Mouse (Mus musculus) heart, adult 2 months (tissue): ENCODE measurements around the gene Pgap3. TPM values are rescaled to one million over a fixed set of nuclear protein-coding genes. Genes with fewer than 3 reads are reported as not detected.
"Not testable (repeated sequence)": the region's sequence is repeated elsewhere in the genome, so short reads cannot be mapped to it uniquely, and the experiment has no call there.

Experiments used
- DNase-seq, 2 experiments: peaks; one replicate each; pipeline ENCODE4 v3.0.0; 2021
- H3K27ac ChIP-seq: fragments of 200-600 bp; 2 replicates; pipeline ENCODE4 v1.8.1; 2022
- H3K27me3 ChIP-seq: fragments of 200-500 bp; 2 replicates; pipeline ENCODE4 v1.6.1; 2012; ENCODE audit warnings: mild to moderate bottlenecking, low read length, inconsistent platforms, mixed read lengths; ENCODE audit not compliant: control insufficient read depth, insufficient read depth
- H3K36me3 ChIP-seq: fragments of 200-500 bp; 2 replicates; pipeline ENCODE4 v1.6.1; 2012; ENCODE audit warnings: low read length, inconsistent platforms; ENCODE audit not compliant: control insufficient read depth, insufficient read depth
- H3K4me1 ChIP-seq: fragments of 200-500 bp; 2 replicates; pipeline ENCODE4 v1.6.1; 2011; ENCODE audit warnings: low read length; ENCODE audit not compliant: control insufficient read depth, insufficient read depth
- H3K4me3 ChIP-seq: fragments of 200-600 bp; 2 replicates; pipeline ENCODE4 v1.8.1; 2022
- H3K79me2 ChIP-seq: fragments of 200-500 bp; replicated peaks from 2 replicates; pipeline ENCODE4 v1.6.1; 2012; ENCODE audit warnings: mild to moderate bottlenecking, inconsistent platforms, low read length, moderate library complexity, mixed read lengths; ENCODE audit not compliant: control insufficient read depth, insufficient read depth
- H3K9ac ChIP-seq: fragments of 200-500 bp; 2 replicates; pipeline ENCODE4 v1.6.1; 2012; ENCODE audit warnings: low read depth, mild to moderate bottlenecking, control low read depth, inconsistent platforms, low read length, mixed read lengths
- CTCF ChIP-seq: fragments of 200-600 bp; IDR thresholded peaks from 2 replicates; pipeline ENCODE4 v1.8.1; 2022; ENCODE audit warnings: antibody characterized with exemption, mild to moderate bottlenecking, moderate library complexity
- EP300 ChIP-seq: fragments of 200-500 bp; IDR thresholded peaks from 2 replicates; pipeline ENCODE4 v1.6.1; 2011; ENCODE audit warnings: low read depth, low read length, control low read depth; ENCODE audit not compliant: insufficient read depth
- POLR2A ChIP-seq: fragments of 200-500 bp; IDR thresholded peaks from 2 replicates; pipeline ENCODE4 v1.6.1; 2011; ENCODE audit warnings: mild to moderate bottlenecking, low read depth, low read length, control low read depth; ENCODE audit not compliant: insufficient read depth
- WGBS: fragments of 180-500 bp; shearing (Covaris S2); methylation state at CpG from one replicate; pipeline ENCODE4 v1.1.7; 2018; 5-methylcytosine and 5-hydroxymethylcytosine counted together
- intact Hi-C: fragments of 180-260 bp; cut with DNase I; formaldehyde crosslinking; loops from one replicate; pipeline ENCODE4 v1.15.1; 2025
- polyA plus RNA-seq: library from polyadenylated mRNA; depleted of rRNA; stranded (reverse); fragments of >200 nt; gene quantifications from 2 replicates; pipeline ENCODE4 v1.2.3, GENCODE M21; 2012
- total RNA-seq, 2 experiments: library from RNA; stranded (reverse); gene quantifications; 2 replicates each; pipeline ENCODE4 v1.2.3; 2021

Gene Pgap3
- total and polyA plus RNA-seq, 3 experiments, result 7.7 to 18.8 (median 8.5) TPM

DNA sequence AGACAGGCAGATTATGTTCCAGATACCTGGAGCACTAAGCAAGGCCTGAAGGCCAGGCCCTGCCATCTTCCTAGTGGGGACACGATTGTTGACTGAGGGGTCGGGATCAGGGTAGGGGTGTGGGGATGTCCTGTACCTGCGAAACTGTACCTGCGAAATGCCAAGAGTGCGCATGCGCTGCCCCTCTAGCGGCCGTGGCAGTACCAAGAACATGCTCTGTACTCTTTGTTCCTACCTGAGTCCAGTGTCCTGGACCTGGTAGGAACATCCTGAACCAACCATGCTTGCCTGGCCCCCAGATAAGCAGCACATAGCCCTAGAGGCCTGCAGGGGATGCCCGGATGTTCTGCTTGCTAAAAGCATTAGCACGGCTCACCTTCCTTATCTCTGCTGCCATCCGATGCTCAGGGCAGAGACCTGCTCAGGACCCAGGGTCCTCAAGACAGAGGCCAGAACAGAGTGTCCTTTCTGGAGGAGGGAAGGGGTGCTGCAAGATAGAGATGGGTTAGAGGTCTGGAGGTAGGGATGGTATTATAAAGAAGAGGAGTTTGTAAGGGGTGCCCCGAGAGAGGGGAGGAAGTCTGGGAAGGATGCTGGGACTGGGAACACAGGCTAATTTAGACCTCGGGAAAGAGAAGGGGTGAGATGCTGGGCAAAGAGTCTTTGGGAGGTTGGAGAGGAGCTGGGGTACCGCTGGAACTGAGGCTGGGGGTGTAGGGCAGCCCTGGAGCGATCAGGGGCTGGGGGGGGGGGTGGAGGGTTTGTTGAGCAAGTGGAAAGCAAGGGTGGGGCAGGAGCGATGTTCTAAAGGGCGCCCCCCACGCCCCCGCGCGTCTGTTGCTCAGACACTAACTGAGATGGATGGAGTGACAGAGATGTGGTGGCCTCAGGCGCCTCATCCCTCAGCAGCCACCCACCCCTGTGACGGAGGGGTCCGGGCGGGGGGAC, 14.4 kb downstream of the Pgap3 start, which contains the start of gene Pnmt:
Gene Pnmt, plus strand, starts transcription at position 813 of the 948 bp plus-strand sequence.
- WGBS, result 42% methylated on average over 25 of the region's 25 CpGs
- peak; percentile 49 to 56 for DNase-seq
- Histone ChIP-seq H3K4me3 (no peak within 1 kb of the TSS), H3K27me3 (no peaks in the 10 kb centered on the region; the same call in 1 of the 2 replicates), H3K36me3 (no peaks in the 10 kb centered on the region), H3K27ac (peak within 1 kb of the TSS; percentile 95), H3K79me2 (no peaks in the 10 kb centered on the region), H3K9ac (peak within 1 kb of the TSS; percentile 93), H3K4me1 (no peaks in the 10 kb centered on the region)
- intact Hi-C loops, result no loop called here
- TF ChIP-seq POLR2A, result peak; percentile 71
- TF ChIP-seq EP300, result peak; percentile 95
- peak; percentile 15; the same call in 1 of the 2 replicates for TF ChIP-seq CTCF

DNA sequence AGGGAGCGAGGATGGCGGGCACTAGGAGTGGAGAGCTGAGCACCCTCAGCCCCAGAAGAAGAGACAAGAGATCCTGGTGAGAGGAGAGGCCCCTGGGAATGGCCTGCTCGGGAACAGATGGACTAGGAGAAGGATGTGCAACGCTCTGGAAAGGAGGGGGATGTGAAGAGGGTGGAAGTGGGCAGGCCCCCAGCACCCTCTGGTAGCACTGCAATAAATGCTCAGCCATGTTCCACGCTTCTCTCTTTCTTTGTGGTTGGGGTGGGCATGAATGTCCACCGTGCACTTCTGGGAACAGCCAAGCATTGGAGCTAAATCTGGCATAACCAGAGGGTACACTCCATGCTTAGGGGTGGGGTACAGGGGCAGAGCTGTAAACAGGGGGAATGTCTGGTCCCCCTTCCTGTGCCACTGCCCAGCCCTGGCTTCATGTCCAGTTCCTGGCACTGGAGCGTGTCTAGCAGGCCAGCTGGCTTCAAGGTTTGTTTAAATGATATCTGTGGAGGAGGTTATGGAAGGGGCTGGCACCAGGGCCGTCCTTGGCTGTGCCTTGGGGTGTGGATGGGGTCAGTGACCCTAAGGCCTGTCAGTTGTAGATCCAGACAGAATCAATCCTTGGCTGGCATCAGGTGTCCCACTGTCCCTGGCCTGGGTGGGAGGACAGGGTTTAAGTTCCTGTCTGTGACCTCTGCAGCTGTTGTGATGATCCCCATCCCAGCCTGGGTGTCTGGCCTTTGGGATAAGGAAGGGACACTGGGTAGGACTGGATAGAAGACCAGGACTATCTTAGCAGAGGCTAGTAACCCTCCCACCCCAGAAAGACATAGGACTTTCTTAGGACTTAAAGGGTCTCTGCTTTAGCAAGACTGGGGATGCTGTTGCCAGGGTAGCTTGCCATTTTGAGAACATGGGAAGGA, 15.3 kb downstream of the Pgap3 start:
- no peaks in the 10 kb centered on the region for H3K4me1 ChIP-seq
- peak overlapping the region; percentile 95 for H3K27ac ChIP-seq
- no peaks in the 10 kb centered on the region; the same call in 1 of the 2 replicates for H3K27me3 ChIP-seq
- no peaks in the 10 kb centered on the region for H3K79me2 ChIP-seq
- TF ChIP-seq POLR2A, result peak; percentile 67
- TF ChIP-seq EP300, result peak; percentile 2
- no peak for TF ChIP-seq CTCF
- peak; percentile 62 to 66 for DNase-seq
- H3K4me3 ChIP-seq, result peak overlapping the region; percentile 55
- H3K36me3 ChIP-seq, result no peaks in the 10 kb centered on the region
- 45% methylated on average over 8 of the region's 8 CpGs for WGBS
- intact Hi-C loops, result no loop called here
- peak overlapping the region; percentile 93 for H3K9ac ChIP-seq

DNA sequence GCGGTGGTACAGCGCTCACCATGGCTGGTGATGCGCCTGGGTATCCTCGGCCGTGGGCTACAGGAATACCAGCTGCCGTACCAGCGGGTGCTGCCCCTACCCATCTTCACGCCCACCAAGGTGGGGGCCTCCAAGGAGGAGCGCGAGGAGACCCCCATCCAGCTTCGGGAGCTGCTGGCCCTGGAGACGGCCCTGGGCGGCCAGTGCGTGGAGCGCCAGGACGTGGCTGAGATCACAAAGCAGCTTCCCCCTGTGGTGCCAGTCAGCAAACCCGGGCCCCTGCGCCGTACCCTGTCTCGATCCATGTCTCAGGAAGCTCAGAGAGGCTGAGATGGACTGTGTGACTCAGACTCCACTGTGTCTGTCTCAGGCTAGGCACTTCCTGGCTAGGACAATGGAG, 16.1 kb downstream of the Pgap3 start:
- peak overlapping the region; percentile 93 for H3K9ac ChIP-seq
- no peaks in the 10 kb centered on the region for H3K79me2 ChIP-seq
- H3K4me1 ChIP-seq, result peaks cover under 1% of the 10 kb centered on the region; the same call in 1 of the 2 replicates
- H3K36me3 ChIP-seq, result no peaks in the 10 kb centered on the region
- 61% methylated on average over 20 of the region's 20 CpGs for WGBS
- intact Hi-C loops, result no loop called here
- peak overlapping the region; percentile 95 for H3K27ac ChIP-seq
- no peak for TF ChIP-seq CTCF
- no peak; the same call in 1 of the 2 replicates for TF ChIP-seq EP300
- no peak; the same call in 1 of the 2 replicates for TF ChIP-seq POLR2A
- H3K27me3 ChIP-seq, result no peaks in the 10 kb centered on the region; the same call in 1 of the 2 replicates
- H3K4me3 ChIP-seq, result peak overlapping the region; percentile 55
- DNase-seq, result no peak

DNA sequence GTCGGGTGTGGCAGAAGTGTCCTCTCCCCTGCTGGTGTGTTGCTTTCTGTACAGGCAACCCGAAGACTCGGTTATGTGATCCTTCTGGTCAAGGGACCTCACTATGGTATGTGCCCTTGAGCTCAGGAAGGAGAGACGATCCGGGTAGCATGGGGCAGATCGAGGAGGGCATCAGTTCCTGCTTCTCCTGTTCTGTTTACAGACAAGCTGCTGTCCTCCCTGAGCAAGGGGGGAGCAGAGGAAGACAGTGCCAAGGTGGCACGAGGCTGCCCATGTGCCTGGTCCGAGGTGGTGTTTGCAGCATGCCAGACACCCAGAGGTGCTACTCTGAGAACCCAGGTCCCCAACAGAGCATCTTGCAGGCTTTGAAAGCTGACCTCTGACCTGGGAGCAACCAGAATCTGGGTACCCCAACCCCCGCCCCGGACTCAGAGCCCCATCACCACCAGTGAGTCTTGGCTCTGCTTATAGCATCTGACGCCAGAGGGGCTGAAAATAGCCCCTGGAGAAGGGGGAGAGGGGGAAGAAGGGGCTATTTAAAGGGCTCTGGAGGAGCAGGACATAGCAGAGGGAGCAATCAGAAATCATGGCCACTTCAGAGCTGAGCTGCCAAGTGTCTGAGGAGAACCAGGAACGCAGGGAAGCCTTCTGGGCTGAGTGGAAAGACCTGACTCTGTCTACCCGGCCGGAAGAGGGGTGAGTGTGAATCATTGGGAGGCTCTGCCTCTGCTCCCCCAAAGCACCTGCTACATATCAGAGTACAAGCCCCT, 16.8 kb downstream of the Pgap3 start, which contains the start of gene Tcap:
Gene Tcap, plus strand, starts transcription at position 551 of the 770 bp plus-strand sequence.
- Histone ChIP-seq H3K27ac (peak within 1 kb of the TSS; percentile 95), H3K79me2 (no peaks in the 10 kb centered on the region), H3K27me3 (no peaks in the 10 kb centered on the region; the same call in 1 of the 2 replicates), H3K4me1 (peaks cover 1% of the 10 kb centered on the region; the same call in 1 of the 2 replicates), H3K4me3 (peak within 1 kb of the TSS; percentile 55), H3K36me3 (no peaks in the 10 kb centered on the region), H3K9ac (peak within 1 kb of the TSS; percentile 93)
- 48% methylated on average over 14 of the region's 14 CpGs for WGBS
- DNase-seq, result peak; percentile 70 to 80
- TF ChIP-seq EP300 (peak; percentile 95), CTCF (no peak), POLR2A (peak; percentile 99)
- intact Hi-C loops, result no loop called here

DNA sequence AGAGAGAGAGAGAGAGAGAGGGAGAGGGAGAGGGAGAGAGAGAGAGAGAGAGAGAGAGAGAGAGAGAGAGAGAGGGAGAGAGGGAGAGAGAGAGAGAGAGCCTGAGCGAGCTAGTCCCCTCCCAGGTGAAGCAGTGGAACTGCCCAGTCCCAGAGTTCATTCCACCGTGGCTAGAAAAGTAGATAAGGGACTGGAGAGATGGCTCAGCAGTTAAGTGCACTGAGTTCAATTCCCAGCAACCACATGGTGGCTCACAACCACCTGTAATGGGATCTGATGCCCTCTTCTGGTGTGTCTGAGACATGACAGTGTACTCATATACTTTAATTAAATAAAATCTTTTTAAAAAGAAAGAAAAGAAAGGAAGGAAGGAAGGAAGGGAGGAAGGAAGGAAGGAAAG, 17.9 kb downstream of the Pgap3 start:
- intact Hi-C loops, H3K79me2 ChIP-seq, DNase-seq, H3K27me3 ChIP-seq, H3K9ac ChIP-seq, H3K4me1 ChIP-seq, H3K4me3 ChIP-seq, H3K36me3 ChIP-seq: not testable (repeated sequence)
- H3K27ac ChIP-seq, result peak overlapping the region; percentile 95
- peak; percentile 43 for TF ChIP-seq CTCF
- 32% methylated on average over 2 of the region's 2 CpGs for WGBS
